8 mouse cellular contexts compared by ENCODE assay signal in the genomic region with DNA sequence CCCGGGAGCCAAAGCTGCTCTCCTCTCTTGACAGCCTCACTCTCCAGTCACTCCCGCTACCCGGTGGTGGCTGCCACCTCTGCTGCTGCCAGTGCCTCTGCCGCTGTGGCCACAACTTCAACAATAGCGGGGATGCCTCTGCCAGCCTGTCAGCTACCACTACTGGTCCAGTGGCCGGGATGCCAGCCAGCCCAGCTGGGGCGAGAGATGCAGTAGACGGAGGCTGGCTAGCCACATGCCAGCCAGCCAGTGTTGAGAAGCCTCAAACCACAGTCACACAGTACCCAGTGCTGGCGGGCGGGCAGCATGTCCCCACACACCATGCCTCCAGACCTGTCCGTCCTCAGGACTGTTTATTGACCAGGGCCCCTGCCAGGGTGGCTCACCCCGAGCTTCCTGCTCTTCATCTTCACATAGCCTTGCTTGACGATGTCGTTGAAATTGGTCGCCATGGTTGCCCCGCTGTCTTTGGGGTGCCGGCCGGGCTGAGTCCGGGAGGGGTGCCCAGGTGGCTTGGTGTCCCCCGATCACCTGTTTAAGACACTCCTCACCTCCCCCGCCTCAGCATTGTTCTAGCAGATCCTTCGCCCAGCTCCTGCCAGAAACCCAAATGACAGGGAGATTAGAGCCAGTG. TPM values are rescaled to one million over a fixed set of nuclear protein-coding genes. Genes with fewer than 3 reads are reported as not detected.
A peak's percentile ranks its signal among the peaks of the same experiment; 100 is the strongest.
DNase-seq lines count a peak whose midpoint lies in the region; ATAC-seq and TF ChIP-seq lines count a peak whose summit lies in the region.

No protein-coding gene starts in this region.

- H3K27ac ChIP-seq in embryonic fibroblast, embryonic 13.5 days (ENCODE audit: insufficient read depth, low read length) = no peak overlapping the region
- peak overlapping the region; percentile 82 for H3K27ac ChIP-seq in hindbrain, embryonic 15.5 days (replicated peaks)
- H3K27ac ChIP-seq in limb, embryonic 14.5 days (replicated peaks; ENCODE audit: low read depth, low read length) = no peak overlapping the region; the same call in 1 of the 2 replicates
- peak overlapping the region; percentile 85 for H3K27ac ChIP-seq in midbrain, embryonic 16.5 days (ENCODE audit: low read length)

- ATAC-seq in CD4-positive, CD25-positive, alpha-beta regulatory T cell, adult 4 months = peak; percentile 33
- ATAC-seq in hindbrain, embryonic 15.5 days (ENCODE audit: low FRiP score, low read depth) = peak; percentile 63
- ATAC-seq in limb, embryonic 14.5 days (ENCODE audit: low FRiP score, low read depth) = peak; percentile 5; the same call in 1 of the 2 replicates
- peak; percentile 69 for ATAC-seq in midbrain, embryonic 16.5 days

- H3K36me3 ChIP-seq in hindbrain, embryonic 15.5 days = peaks cover 11% of the 10 kb centered on the region
- H3K36me3 ChIP-seq in limb, embryonic 14.5 days (ENCODE audit: control insufficient read depth, insufficient read depth, low read length) = peaks cover 16% of the 10 kb centered on the region
- H3K36me3 ChIP-seq in midbrain, embryonic 16.5 days (ENCODE audit: control insufficient read depth, insufficient read depth, low read length) = peaks cover 12% of the 10 kb centered on the region

- H3K27me3 ChIP-seq in hindbrain, embryonic 15.5 days = peaks cover 13% of the 10 kb centered on the region; the same call in 1 of the 2 replicates
- H3K27me3 ChIP-seq in limb, embryonic 14.5 days (ENCODE audit: control insufficient read depth, insufficient read depth, low read length) = peaks cover 3% of the 10 kb centered on the region; the same call in 1 of the 2 replicates
- H3K27me3 ChIP-seq in midbrain, embryonic 16.5 days (ENCODE audit: control insufficient read depth, insufficient read depth, low read depth, low read length) = peaks cover 8% of the 10 kb centered on the region

- peak overlapping the region; percentile 73 for H3K9ac ChIP-seq in hindbrain, embryonic 15.5 days
- peak overlapping the region; percentile 57 for H3K9ac ChIP-seq in limb, embryonic 14.5 days (ENCODE audit: low read depth, low read length, severe bottlenecking)
- peak overlapping the region; percentile 88 for H3K9ac ChIP-seq in midbrain, embryonic 16.5 days (ENCODE audit: low read depth, low read length)

- TF ChIP-seq POLR2A in embryonic fibroblast, embryonic 13.5 days (IDR thresholded peaks at IDR 0.05; ENCODE audit: low read depth, low read length) = no peak
- TF ChIP-seq POLR2A in limb, embryonic 14.5 days (IDR thresholded peaks at IDR 0.05; ENCODE audit: borderline replicate concordance, extremely low read depth, insufficient read depth, insufficient read length) = no peak

- no peak for TF ChIP-seq CTCF in embryonic fibroblast, embryonic 13.5 days (IDR thresholded peaks at IDR 0.05; ENCODE audit: borderline replicate concordance, insufficient read depth, low read length)

- peak overlapping the region; percentile 49 for H3K4me3 ChIP-seq in embryonic fibroblast, embryonic 13.5 days (ENCODE audit: insufficient read depth, low read length)
- H3K4me3 ChIP-seq in hindbrain, embryonic 15.5 days = peak overlapping the region; percentile 68
- H3K4me3 ChIP-seq in limb, embryonic 14.5 days (replicated peaks; ENCODE audit: low read length) = peak overlapping the region; percentile 51
- peak overlapping the region; percentile 72 for H3K4me3 ChIP-seq in midbrain, embryonic 16.5 days (ENCODE audit: low read depth, low read length)

- no peaks in the 10 kb centered on the region for H3K9me3 ChIP-seq in hindbrain, embryonic 15.5 days
- no peaks in the 10 kb centered on the region for H3K9me3 ChIP-seq in limb, embryonic 14.5 days (ENCODE audit: control insufficient read depth, low read length)
- no peaks in the 10 kb centered on the region for H3K9me3 ChIP-seq in midbrain, embryonic 16.5 days (replicated peaks; ENCODE audit: control insufficient read depth, low read length, poor library complexity, severe bottlenecking)

- WGBS in hindbrain, embryonic 15.5 days = 1% methylated on average over 22 of the region's 22 CpGs
- WGBS in limb, embryonic 14.5 days = 10% methylated on average over 20 of the region's 22 CpGs
- 0% methylated on average over 22 of the region's 22 CpGs for WGBS in midbrain, embryonic 16.5 days

- DNase-seq in 3134 (ENCODE audit: extremely low read depth, insufficient read length, low spot score) = peak; percentile 88
- no peak for DNase-seq in limb, embryonic 14.5 days (ENCODE audit: low spot score)
- no peak for DNase-seq in urinary bladder, adult 2 months (ENCODE audit: low spot score)
- DNase-seq in spleen, adult 18-20 months = no peak

- peak overlapping the region; percentile 73 for H3K4me2 ChIP-seq in hindbrain, embryonic 15.5 days
- H3K4me2 ChIP-seq in limb, embryonic 14.5 days (replicated peaks; ENCODE audit: low read depth, low read length, severe bottlenecking) = peak overlapping the region; percentile 95
- peak overlapping the region; percentile 84 for H3K4me2 ChIP-seq in midbrain, embryonic 16.5 days (ENCODE audit: low read length)

- peaks cover 5% of the 10 kb centered on the region; the same call in 1 of the 2 replicates for H3K4me1 ChIP-seq in embryonic fibroblast, embryonic 13.5 days (ENCODE audit: control insufficient read depth, insufficient read depth, low read length)
- H3K4me1 ChIP-seq in hindbrain, embryonic 15.5 days (replicated peaks) = peaks cover 57% of the 10 kb centered on the region
- H3K4me1 ChIP-seq in limb, embryonic 14.5 days (ENCODE audit: control insufficient read depth, insufficient read depth, low read length) = peaks cover 44% of the 10 kb centered on the region
- peaks cover 31% of the 10 kb centered on the region for H3K4me1 ChIP-seq in midbrain, embryonic 16.5 days (ENCODE audit: control insufficient read depth, insufficient read depth, low read length)

RNA-seq across cellular contexts. Expression of gene Dok4, which starts 5.5 kb away (rescaled TPM):
- 1 to 10 TPM in 1 of 2 experiments, under 1 TPM in 1; 0.92 to 1.1 TPM for polyA plus RNA-seq in CD4-positive, CD25-positive, alpha-beta regulatory T cell, adult 4 months (2017; shearing (Covaris generic))
- 8.7 and 9.3 TPM in 2 replicates for polyA plus RNA-seq in embryonic fibroblast, embryonic 13.5 days (2011; ENCODE audit: insufficient read length, low read depth, missing spikeins)
- 84.1 and 88.9 TPM in 2 replicates for polyA plus RNA-seq in hindbrain, embryonic 15.5 days (2015; fragmentation: Nextera tagmentation; extraction: Ambion mirVana)
- polyA plus RNA-seq in limb, embryonic 14.5 days (2012; rRNA removed) = 29.1 and 35.8 TPM in 2 replicates
- polyA plus RNA-seq in limb, embryonic 14.5 days (2014; fragmentation: Nextera tagmentation; extraction: Ambion mirVana) = 23.3 and 26.9 TPM in 2 replicates
- polyA plus RNA-seq in midbrain, embryonic 16.5 days (2015; fragmentation: Nextera tagmentation; extraction: Ambion mirVana) = 96.2 and 112 TPM in 2 replicates
- polyA plus RNA-seq in urinary bladder, adult 2 months (2012; rRNA removed) = 12.4 and 13.6 TPM in 2 replicates

RNA-seq across cellular contexts. Expression of gene Polr2c, which starts 13.3 kb away (rescaled TPM):
- 100 to 1,000 TPM in 1 of 2 experiments, 10 to 100 TPM in 1; 87.2 to 106 TPM for polyA plus RNA-seq in CD4-positive, CD25-positive, alpha-beta regulatory T cell, adult 4 months (2017; shearing (Covaris generic))
- polyA plus RNA-seq in embryonic fibroblast, embryonic 13.5 days (2011; ENCODE audit: insufficient read length, low read depth, missing spikeins) = 84.6 and 92.0 TPM in 2 replicates
- 111 TPM in 2 replicates for polyA plus RNA-seq in hindbrain, embryonic 15.5 days (2015; fragmentation: Nextera tagmentation; extraction: Ambion mirVana)
- 129 and 135 TPM in 2 replicates for polyA plus RNA-seq in limb, embryonic 14.5 days (2012; rRNA removed)
- 135 and 140 TPM in 2 replicates for polyA plus RNA-seq in limb, embryonic 14.5 days (2014; fragmentation: Nextera tagmentation; extraction: Ambion mirVana)
- polyA plus RNA-seq in midbrain, embryonic 16.5 days (2015; fragmentation: Nextera tagmentation; extraction: Ambion mirVana) = 111 and 112 TPM in 2 replicates
- polyA plus RNA-seq in urinary bladder, adult 2 months (2012; rRNA removed) = 89.5 and 99.2 TPM in 2 replicates

RNA-seq across cellular contexts. Expression of gene Ciapin1, which starts 32.4 kb away (rescaled TPM):
- polyA plus RNA-seq in CD4-positive, CD25-positive, alpha-beta regulatory T cell, adult 4 months (2017; shearing (Covaris generic)) = 100 to 1,000 TPM in 1 of 2 experiments, 10 to 100 TPM in 1; 79.2 to 108 TPM
- polyA plus RNA-seq in embryonic fibroblast, embryonic 13.5 days (2011; ENCODE audit: insufficient read length, low read depth, missing spikeins) = 27.6 and 35.3 TPM in 2 replicates
- polyA plus RNA-seq in hindbrain, embryonic 15.5 days (2015; fragmentation: Nextera tagmentation; extraction: Ambion mirVana) = 194 and 197 TPM in 2 replicates
- 55.0 and 55.2 TPM in 2 replicates for polyA plus RNA-seq in limb, embryonic 14.5 days (2012; rRNA removed)
- polyA plus RNA-seq in limb, embryonic 14.5 days (2014; fragmentation: Nextera tagmentation; extraction: Ambion mirVana) = 83.6 and 84.3 TPM in 2 replicates
- 188 and 194 TPM in 2 replicates for polyA plus RNA-seq in midbrain, embryonic 16.5 days (2015; fragmentation: Nextera tagmentation; extraction: Ambion mirVana)
- polyA plus RNA-seq in urinary bladder, adult 2 months (2012; rRNA removed) = 22.0 and 27.7 TPM in 2 replicates

RNA-seq across cellular contexts. Expression of gene Coq9, which starts 32.5 kb away (rescaled TPM):
- polyA plus RNA-seq in CD4-positive, CD25-positive, alpha-beta regulatory T cell, adult 4 months (2017; shearing (Covaris generic)) = 10 to 100 TPM; 45.6 to 67.5 TPM
- 46.5 and 48.9 TPM in 2 replicates for polyA plus RNA-seq in embryonic fibroblast, embryonic 13.5 days (2011; ENCODE audit: insufficient read length, low read depth, missing spikeins)
- 57.6 and 59.6 TPM in 2 replicates for polyA plus RNA-seq in hindbrain, embryonic 15.5 days (2015; fragmentation: Nextera tagmentation; extraction: Ambion mirVana)
- polyA plus RNA-seq in limb, embryonic 14.5 days (2012; rRNA removed) = 84.5 and 88.1 TPM in 2 replicates
- 72.4 and 86.0 TPM in 2 replicates for polyA plus RNA-seq in limb, embryonic 14.5 days (2014; fragmentation: Nextera tagmentation; extraction: Ambion mirVana)
- 53.5 and 61.2 TPM in 2 replicates for polyA plus RNA-seq in midbrain, embryonic 16.5 days (2015; fragmentation: Nextera tagmentation; extraction: Ambion mirVana)
- 62.3 and 72.1 TPM in 2 replicates for polyA plus RNA-seq in urinary bladder, adult 2 months (2012; rRNA removed)

RNA-seq across cellular contexts. Expression of gene Ccdc102a, which starts 47.3 kb away (rescaled TPM):
- not detected for polyA plus RNA-seq in CD4-positive, CD25-positive, alpha-beta regulatory T cell, adult 4 months (2017; shearing (Covaris generic))
- 39.2 and 43.7 TPM in 2 replicates for polyA plus RNA-seq in embryonic fibroblast, embryonic 13.5 days (2011; ENCODE audit: insufficient read length, low read depth, missing spikeins)
- polyA plus RNA-seq in hindbrain, embryonic 15.5 days (2015; fragmentation: Nextera tagmentation; extraction: Ambion mirVana) = 6.6 and 7.6 TPM in 2 replicates
- 60.1 and 60.7 TPM in 2 replicates for polyA plus RNA-seq in limb, embryonic 14.5 days (2012; rRNA removed)
- polyA plus RNA-seq in limb, embryonic 14.5 days (2014; fragmentation: Nextera tagmentation; extraction: Ambion mirVana) = 52.9 and 66.3 TPM in 2 replicates
- polyA plus RNA-seq in midbrain, embryonic 16.5 days (2015; fragmentation: Nextera tagmentation; extraction: Ambion mirVana) = 3.4 and 3.8 TPM in 2 replicates
- 36.5 and 36.8 TPM in 2 replicates for polyA plus RNA-seq in urinary bladder, adult 2 months (2012; rRNA removed)

Comparison
In these comparisons a context has a peak if more than half of its experiments do, and no peak if none do; other contexts are left out.
1. ATAC-seq: peak in every context shown above with its lines; median percentile 69 in midbrain, embryonic 16.5 days; 63 in hindbrain, embryonic 15.5 days; 33 in CD4-positive, CD25-positive, alpha-beta regulatory T cell, adult 4 months; 5 in limb, embryonic 14.5 days.
2. H3K27ac ChIP-seq: peak in hindbrain, embryonic 15.5 days (single experiment) and midbrain, embryonic 16.5 days (single experiment); none in embryonic fibroblast, embryonic 13.5 days (single experiment) and limb, embryonic 14.5 days (single experiment).
3. Peak in every context shown above with its lines, with median percentiles within 50 percentile points of each other: H3K4me3 ChIP-seq, H3K4me2 ChIP-seq and H3K9ac ChIP-seq.